Mouse (Mus musculus) hindbrain, embryonic 13.5 days (tissue): Measurements from ENCODE around the gene Wfdc12. TPM values are rescaled to one million over a fixed set of nuclear protein-coding genes. Genes with fewer than 3 reads are reported as not detected.

ENCODE experiments used
- ATAC-seq: fragments of 200-750 bp; cut with Nextera tagmentation; 2 replicates; pipeline ENCODE4 v1.8.0; 2017; ENCODE audit warnings: moderate TSS enrichment; ENCODE audit not compliant: low FRiP score
- H3K27ac ChIP-seq: fragments of 300-500 bp; sonication (generic); 2 replicates; pipeline ENCODE4 v1.5.1; 2015; ENCODE audit warnings: inconsistent platforms, mild to moderate bottlenecking, moderate library complexity
- H3K27me3 ChIP-seq: fragments of 300-500 bp; sonication (generic); 2 replicates; pipeline ENCODE4 v1.6.1; 2015; ENCODE audit warnings: mild to moderate bottlenecking, inconsistent platforms
- H3K36me3 ChIP-seq: fragments of 300-500 bp; sonication (generic); 2 replicates; pipeline ENCODE4 v1.6.1; 2015; ENCODE audit warnings: mild to moderate bottlenecking, inconsistent platforms
- H3K4me1 ChIP-seq: fragments of 300-500 bp; sonication (generic); replicated peaks from 2 replicates; pipeline ENCODE4 v1.6.1; 2015; ENCODE audit warnings: inconsistent platforms
- H3K4me2 ChIP-seq: fragments of 300-500 bp; sonication (generic); 2 replicates; pipeline ENCODE4 v1.6.1; 2015; ENCODE audit warnings: inconsistent platforms, mild to moderate bottlenecking, moderate library complexity
- H3K4me3 ChIP-seq: fragments of 300-500 bp; sonication (generic); 2 replicates; pipeline ENCODE4 v1.5.1; 2015; ENCODE audit warnings: mild to moderate bottlenecking, inconsistent platforms
- H3K9ac ChIP-seq: fragments of 300-500 bp; sonication (generic); 2 replicates; pipeline ENCODE4 v1.6.1; 2015; ENCODE audit warnings: mild to moderate bottlenecking, inconsistent platforms
- H3K9me3 ChIP-seq: fragments of 300-500 bp; sonication (generic); 2 replicates; pipeline ENCODE4 v1.6.1; 2016; ENCODE audit warnings: inconsistent platforms
- WGBS: fragments of 180-500 bp; shearing (Covaris S2); methylation state at CpG from one replicate; pipeline ENCODE4 v1.1.7; 2015; 5-methylcytosine and 5-hydroxymethylcytosine counted together
- polyA plus RNA-seq: library from polyadenylated mRNA; unstranded; fragments of >200 nt; fragmentation: Nextera tagmentation; extraction: Ambion mirVana; gene quantifications from 2 replicates; pipeline ENCODE4 v1.2.1, GENCODE M21; 2015

Gene Wfdc12
- polyA plus RNA-seq, 1 experiment from 2014 or later: not detected

DNA sequence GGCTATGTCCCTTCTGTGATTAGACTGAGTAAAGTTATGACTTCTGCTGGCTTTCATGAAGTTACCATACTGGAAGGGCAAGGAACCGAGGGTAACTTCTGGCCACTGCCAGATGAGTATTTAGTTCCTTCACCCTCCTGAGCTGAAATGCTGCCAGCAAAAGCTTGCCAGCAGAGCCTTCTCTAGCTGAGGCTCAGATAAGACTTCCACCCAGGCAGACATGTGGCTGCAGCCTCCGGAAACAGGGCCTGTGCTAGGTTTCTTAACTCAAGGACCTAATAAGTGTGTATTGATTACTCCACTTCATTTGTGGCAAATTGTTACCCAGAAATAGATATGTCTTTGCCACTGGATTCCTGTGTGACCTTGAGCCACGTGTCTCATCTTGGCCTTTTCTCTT is 17.0 kb downstream of the Wfdc12 start:
- no peak overlapping the region for H3K9ac ChIP-seq
- no peak overlapping the region for H3K27ac ChIP-seq
- H3K27me3 ChIP-seq: peaks cover 62% of the 10 kb centered on the region
- peaks cover 19% of the 10 kb centered on the region for H3K4me1 ChIP-seq
- no peaks in the 10 kb centered on the region for H3K36me3 ChIP-seq
- no peak overlapping the region for H3K4me2 ChIP-seq
- no peaks in the 10 kb centered on the region for H3K9me3 ChIP-seq
- no peak overlapping the region for H3K4me3 ChIP-seq
- ATAC-seq: no peak
- WGBS: 71% methylated on average over 3 of the region's 3 CpGs

DNA sequence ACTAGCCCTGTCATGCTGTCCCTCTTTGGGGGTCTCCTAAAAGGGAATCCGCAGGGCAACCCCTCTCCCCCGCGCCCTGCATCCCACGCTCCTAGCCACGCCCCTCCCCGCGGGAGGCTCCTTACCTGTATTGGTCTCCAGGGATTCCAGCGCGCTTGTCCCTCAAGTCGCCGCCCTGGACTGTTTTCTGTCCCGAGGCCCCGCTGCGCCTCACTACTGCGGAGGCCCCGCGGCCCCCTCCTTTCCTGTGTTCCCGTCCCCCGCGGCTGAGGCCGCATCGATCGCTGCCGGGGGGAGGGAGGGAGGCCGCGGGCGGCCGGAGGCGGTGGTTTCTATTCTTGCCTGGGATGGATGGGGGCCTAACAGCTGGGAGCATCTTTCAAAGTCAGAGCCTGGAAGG is 19.5 kb downstream of the Wfdc12 start, which contains the start of gene Kcns1:
TSS of gene Kcns1 (minus strand) at position 212 of the 400 bp plus-strand sequence.
- WGBS: under 1% methylated on average over 27 of the region's 29 CpGs
- no peak for ATAC-seq
- H3K4me2 ChIP-seq: peak within 1 kb of the TSS; percentile 66

DNA sequence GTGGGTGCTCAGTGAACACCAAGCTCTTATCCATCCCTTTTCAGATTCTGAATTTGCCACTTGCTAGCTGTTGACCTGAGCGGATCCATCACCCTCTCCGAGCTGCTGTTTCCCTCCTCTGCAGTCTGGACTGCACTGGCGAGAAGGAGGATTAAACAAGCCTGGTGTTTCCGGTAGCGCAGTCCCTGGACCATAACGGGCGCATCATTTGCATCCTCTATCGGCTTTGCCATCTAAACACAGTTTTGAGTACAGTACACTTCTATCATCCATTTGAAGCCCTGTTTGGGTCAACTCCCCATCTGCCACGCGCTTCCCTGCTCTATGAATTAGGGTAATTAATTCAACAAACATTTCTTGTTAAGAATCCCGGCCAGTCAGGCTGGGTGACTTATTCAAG is 20.1 kb downstream of the Wfdc12 start:
- WGBS: 3% methylated on average over 11 of the region's 11 CpGs
- H3K9ac ChIP-seq: 0 out of 2 replicates have a peak overlapping the region, but pooled peaks have one; percentile 67
- no peak for ATAC-seq

More for the DNA sequence above, 19.5 kb downstream of the Wfdc12 start, which contains the start of gene Kcns1:
- Histone ChIP-seq H3K9ac (peak within 1 kb of the TSS; percentile 67), H3K4me1 (peaks cover 29% of the 10 kb centered on the region), H3K27ac (no peak within 1 kb of the TSS), H3K4me3 (peak within 1 kb of the TSS; percentile 38), H3K36me3 (no peaks in the 10 kb centered on the region), H3K9me3 (no peaks in the 10 kb centered on the region), H3K27me3 (peaks cover 87% of the 10 kb centered on the region)

DNA sequence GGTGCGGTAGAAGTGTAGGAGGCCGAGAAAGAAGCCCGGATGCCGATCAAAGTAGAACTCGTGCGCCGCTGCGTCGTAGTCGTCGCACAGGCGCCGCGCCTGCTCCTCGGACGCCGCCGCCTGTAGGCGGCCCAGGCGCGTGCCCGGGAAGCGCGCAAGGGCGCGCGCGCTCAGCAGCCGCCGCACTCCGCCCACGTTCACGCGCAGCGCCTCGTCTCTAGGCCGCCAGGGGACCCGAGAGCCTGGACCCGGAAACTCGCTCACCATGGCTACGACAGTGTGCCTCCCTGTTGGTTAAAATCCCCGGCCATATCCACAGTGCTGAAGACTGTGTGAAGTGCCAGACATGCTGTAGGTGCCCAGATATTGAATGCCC is 21.8 kb downstream of the Wfdc12 start:
- H3K4me1 ChIP-seq: peaks cover 29% of the 10 kb centered on the region
- H3K9ac ChIP-seq: peak overlapping the region; percentile 60; the same call in 1 of the 2 replicates
- peak overlapping the region; percentile 65 for H3K4me2 ChIP-seq
- H3K9me3 ChIP-seq: no peaks in the 10 kb centered on the region
- peak overlapping the region; percentile 42 for H3K4me3 ChIP-seq
- H3K27me3 ChIP-seq: peaks cover 86% of the 10 kb centered on the region
- 0 out of 2 replicates have a peak, but pooled peaks have one; percentile 36 for ATAC-seq
- no peak overlapping the region for H3K27ac ChIP-seq
- H3K36me3 ChIP-seq: no peaks in the 10 kb centered on the region
- WGBS: 13% methylated on average over 42 of the region's 42 CpGs

More for the DNA sequence above, 20.1 kb downstream of the Wfdc12 start:
- H3K27me3 ChIP-seq: peaks cover 90% of the 10 kb centered on the region
- H3K27ac ChIP-seq: no peak overlapping the region
- H3K4me1 ChIP-seq: peaks cover 29% of the 10 kb centered on the region
- H3K9me3 ChIP-seq: no peaks in the 10 kb centered on the region
- H3K4me3 ChIP-seq: peak overlapping the region; percentile 38
- H3K4me2 ChIP-seq: peak overlapping the region; percentile 66
- H3K36me3 ChIP-seq: no peaks in the 10 kb centered on the region

DNA sequence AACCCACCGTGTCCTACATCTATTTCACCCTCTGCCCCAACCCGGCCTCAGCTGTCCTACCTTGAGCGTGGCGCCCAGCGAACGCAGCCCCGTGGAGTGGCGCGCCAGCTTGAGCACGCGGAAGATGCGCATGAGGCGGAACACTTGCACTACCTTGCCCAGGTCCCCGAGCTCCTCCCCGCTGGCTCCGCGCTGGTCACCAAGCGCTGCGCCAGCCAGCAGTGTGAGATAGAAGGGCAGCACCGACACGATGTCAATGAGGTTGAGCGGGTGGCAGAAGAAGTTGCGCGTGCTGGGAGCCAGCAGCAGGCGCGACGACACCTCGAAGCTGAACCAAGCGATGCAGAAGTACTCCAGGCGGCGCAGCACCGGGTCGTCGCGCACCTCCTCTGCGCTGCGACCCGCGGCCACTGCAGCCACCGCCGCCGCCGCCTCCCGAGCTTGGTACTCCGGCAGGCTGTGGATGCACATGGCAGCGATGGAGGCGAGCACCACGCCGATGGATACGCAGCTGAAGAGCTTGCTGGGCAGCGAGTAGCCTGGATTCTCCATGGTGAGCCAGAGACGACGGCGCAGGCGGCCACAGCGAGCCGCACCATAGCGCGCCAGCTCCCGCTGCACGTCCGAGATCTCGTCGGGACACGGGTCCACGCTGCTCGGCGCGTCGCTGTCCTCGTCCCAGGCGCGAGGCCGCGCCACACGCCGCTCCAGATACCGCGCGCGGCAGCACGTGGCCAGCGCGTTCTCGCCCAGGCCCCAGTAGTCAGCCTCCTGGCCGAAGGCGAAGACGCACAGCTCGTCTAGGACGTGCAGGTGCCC is 22.4 kb downstream of the Wfdc12 start:
- peak; percentile 59 for ATAC-seq
- Histone ChIP-seq H3K36me3 (no peaks in the 10 kb centered on the region), H3K9ac (peak overlapping the region; percentile 60), H3K4me3 (peak overlapping the region; percentile 42), H3K9me3 (no peaks in the 10 kb centered on the region), H3K4me1 (peaks cover 29% of the 10 kb centered on the region), H3K27ac (no peak overlapping the region), H3K4me2 (peak overlapping the region; percentile 65), H3K27me3 (peaks cover 80% of the 10 kb centered on the region)
- 12% methylated on average over 90 of the region's 90 CpGs for WGBS

DNA sequence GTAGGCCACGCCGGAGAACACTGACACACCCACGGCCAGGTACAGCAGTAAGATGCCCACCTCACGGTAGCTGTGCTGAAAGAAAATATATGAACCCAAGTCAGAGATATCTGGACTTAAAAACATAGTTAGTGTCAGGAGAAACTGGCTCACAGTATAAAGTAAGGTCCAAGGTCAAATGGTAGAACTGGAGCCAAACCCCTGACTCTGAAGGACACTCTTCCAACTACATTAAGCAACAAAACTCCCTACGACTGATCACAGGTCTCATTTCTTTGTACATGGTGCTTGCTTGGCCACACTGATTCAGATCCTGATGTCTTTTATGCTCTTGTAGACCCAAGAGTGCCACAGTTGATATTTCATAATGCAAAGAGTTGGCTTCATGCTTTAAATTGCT is 25.5 kb downstream of the Wfdc12 start:
- H3K27me3 ChIP-seq: peaks cover 53% of the 10 kb centered on the region
- no peak overlapping the region for H3K4me2 ChIP-seq
- peaks cover 15% of the 10 kb centered on the region for H3K4me1 ChIP-seq
- no peak overlapping the region for H3K4me3 ChIP-seq
- 96% methylated on average over 5 of the region's 5 CpGs for WGBS
- H3K9ac ChIP-seq: no peak overlapping the region
- ATAC-seq: no peak
- no peaks in the 10 kb centered on the region for H3K36me3 ChIP-seq
- no peaks in the 10 kb centered on the region for H3K9me3 ChIP-seq
- no peak overlapping the region for H3K27ac ChIP-seq

DNA sequence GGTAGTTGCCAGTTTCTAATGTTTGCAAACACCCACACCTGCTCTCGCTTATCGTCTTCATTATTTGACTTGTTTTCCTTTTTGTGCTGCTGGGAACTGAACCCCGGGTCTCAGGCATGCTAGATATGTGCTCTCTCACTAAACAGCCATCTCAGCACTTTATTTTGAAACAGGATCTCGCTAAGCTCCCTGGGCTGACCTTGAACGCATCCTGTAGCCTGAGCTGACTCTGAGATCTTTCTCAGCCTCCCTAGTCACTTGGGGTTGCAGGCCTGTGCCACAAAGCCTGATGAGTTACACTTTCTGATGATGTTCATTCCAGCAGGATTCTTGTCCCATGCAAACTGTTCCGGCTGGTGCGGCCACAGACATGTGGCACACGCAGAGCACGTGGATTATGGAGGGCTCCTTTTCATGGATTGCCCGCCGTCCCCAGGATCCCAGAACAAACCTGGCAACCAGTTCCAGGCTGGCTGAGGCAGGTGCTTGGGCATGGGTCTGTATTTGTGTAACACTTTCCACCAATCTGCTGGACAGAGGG is 28.8 kb downstream of the Wfdc12 start:
- Histone ChIP-seq H3K27ac (no peak overlapping the region), H3K9ac (no peak overlapping the region), H3K4me2 (no peak overlapping the region), H3K27me3 (peaks cover 19% of the 10 kb centered on the region), H3K36me3 (peaks cover 11% of the 10 kb centered on the region), H3K4me3 (no peak overlapping the region), H3K9me3 (no peaks in the 10 kb centered on the region), H3K4me1 (no peaks in the 10 kb centered on the region)
- no peak for ATAC-seq
- 87% methylated on average over 11 of the region's 11 CpGs for WGBS

DNA sequence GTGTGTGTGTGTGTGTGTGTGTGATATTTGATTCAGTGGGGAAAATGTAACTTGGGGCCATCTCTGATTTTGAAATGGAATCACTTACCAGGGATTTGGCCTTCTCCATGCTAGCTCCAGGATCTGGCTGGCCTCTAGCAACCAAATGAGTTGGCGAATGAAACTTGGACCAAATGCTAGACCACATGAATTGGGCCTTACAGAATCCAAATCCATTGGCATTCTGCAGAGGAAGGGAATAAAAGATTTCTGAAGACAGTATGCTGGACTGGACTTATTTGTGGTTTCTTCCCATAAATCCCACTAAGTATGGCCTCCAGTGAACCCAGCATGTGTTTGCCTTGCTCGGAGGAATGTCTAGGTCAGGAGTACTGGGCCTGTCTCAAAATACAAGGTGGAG is 31.6 kb downstream of the Wfdc12 start:
- H3K4me3 ChIP-seq: no peak overlapping the region
- peaks cover 31% of the 10 kb centered on the region for H3K36me3 ChIP-seq
- no peaks in the 10 kb centered on the region for H3K27me3 ChIP-seq
- no peak overlapping the region for H3K9ac ChIP-seq
- H3K27ac ChIP-seq: no peak overlapping the region
- 95% methylated on average over 2 of the region's 2 CpGs for WGBS
- ATAC-seq: no peak
- no peak overlapping the region for H3K4me2 ChIP-seq
- no peaks in the 10 kb centered on the region for H3K9me3 ChIP-seq
- no peaks in the 10 kb centered on the region for H3K4me1 ChIP-seq

DNA sequence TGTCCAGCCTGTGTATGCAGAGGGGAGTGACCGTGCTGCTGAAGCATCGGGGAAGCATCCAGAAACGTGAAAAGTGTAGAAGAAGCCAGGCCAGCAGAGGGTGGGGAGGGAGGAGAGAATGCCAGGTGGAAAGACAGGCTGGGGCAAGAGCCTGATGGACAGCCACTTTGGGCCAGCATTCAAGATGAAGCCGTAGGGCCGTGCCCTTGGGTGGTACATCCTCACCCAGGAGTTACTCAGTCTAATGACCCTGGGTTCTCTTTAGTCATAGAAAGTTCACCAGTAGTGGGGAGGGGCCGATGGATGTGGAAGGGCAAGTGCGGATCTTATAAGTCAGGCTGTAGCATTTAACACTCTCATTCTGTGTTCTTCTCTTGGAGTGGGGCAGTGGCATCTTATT is 34.2 kb downstream of the Wfdc12 start:
- Histone ChIP-seq H3K4me3 (no peak overlapping the region), H3K27me3 (no peaks in the 10 kb centered on the region), H3K36me3 (peaks cover 55% of the 10 kb centered on the region), H3K4me1 (no peaks in the 10 kb centered on the region; the same call in 1 of the 2 replicates), H3K9ac (no peak overlapping the region), H3K27ac (no peak overlapping the region), H3K4me2 (no peak overlapping the region), H3K9me3 (no peaks in the 10 kb centered on the region)
- WGBS: 84% methylated on average over 7 of the region's 7 CpGs
- ATAC-seq: no peak

DNA sequence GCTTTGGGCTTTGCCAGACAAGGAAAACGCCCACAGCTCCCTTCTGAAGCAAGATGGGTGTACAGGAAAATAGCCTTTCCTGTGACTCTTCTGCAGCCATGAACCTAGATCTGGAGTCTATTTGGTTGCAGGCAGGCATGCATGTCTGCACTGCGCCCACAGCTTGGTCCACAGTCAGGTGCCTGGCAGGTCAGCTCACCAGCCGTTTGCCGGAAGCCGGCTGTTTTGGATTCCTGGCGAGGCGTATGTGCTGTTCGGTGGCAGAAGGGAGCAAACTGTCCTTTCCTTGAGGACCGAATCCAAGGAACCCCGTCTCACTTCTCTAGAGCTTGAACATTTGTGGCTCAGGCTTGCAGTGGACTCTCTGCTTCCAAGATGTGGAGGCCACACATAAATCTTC is 36.4 kb downstream of the Wfdc12 start:
- H3K4me2 ChIP-seq: no peak overlapping the region
- no peaks in the 10 kb centered on the region for H3K9me3 ChIP-seq
- no peak overlapping the region for H3K9ac ChIP-seq
- peaks cover 55% of the 10 kb centered on the region for H3K36me3 ChIP-seq
- H3K27ac ChIP-seq: no peak overlapping the region
- 94% methylated on average over 10 of the region's 10 CpGs for WGBS
- H3K4me1 ChIP-seq: peaks cover 20% of the 10 kb centered on the region
- no peaks in the 10 kb centered on the region for H3K27me3 ChIP-seq
- H3K4me3 ChIP-seq: no peak overlapping the region
- ATAC-seq: no peak

DNA sequence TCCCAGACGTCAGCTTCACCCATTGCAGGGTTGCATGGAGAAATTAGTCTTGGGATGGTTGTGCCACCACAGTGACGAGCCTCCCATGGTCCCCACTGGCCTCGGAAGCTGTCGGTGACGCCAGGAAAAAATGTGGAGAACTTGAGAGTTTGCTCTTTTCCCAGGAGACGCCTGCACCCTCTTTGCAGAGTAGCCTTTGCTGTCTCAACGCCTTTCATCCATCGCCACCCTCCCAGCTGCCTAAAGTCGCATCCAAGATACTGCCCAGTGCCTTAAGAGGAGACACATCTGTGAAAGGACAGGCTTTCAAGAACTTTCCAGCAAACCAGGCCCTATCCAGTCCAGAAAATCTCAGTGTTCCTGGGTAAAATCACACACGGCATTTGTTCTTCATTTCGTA is 38.1 kb downstream of the Wfdc12 start:
- no peak for ATAC-seq
- Histone ChIP-seq H3K27ac (no peak overlapping the region), H3K27me3 (no peaks in the 10 kb centered on the region), H3K4me1 (peaks cover 22% of the 10 kb centered on the region), H3K4me3 (no peak overlapping the region), H3K9me3 (no peaks in the 10 kb centered on the region), H3K36me3 (peaks cover 51% of the 10 kb centered on the region), H3K9ac (no peak overlapping the region), H3K4me2 (no peak overlapping the region)
- WGBS: 93% methylated on average over 11 of the region's 11 CpGs

DNA sequence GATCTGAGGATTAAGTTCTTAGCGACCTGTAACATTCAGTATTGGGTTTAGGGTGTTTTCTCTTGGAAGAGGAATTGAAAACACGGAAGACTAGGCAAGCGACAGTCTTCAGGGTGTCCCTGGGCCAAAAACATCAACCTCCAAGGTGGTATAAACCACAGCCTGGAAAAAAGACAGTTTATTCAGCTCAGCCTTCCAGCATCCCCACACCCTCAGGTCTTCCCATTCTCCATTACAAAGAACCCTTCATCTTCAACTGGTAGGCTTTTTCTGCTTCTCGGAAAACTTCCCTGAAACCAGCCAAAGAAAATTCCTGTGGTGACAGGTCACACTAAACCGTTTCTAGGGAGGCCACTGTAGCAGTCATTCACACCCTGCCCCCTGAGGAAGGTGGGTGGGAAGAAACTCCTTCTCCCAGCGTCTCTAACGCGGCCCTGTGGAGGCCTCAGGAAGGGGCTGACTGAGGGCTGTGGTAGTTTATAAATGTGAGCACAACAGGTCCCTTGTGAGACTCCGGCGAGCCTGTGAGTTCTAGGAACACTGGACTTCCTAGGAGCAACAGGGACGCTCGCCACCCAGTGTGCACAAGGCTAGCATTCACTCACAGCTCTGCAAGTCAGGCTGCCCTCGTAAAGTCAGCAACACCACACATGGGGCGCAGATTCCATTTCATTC is 40.2 kb downstream of the Wfdc12 start:
- Histone ChIP-seq H3K4me1 (peaks cover 22% of the 10 kb centered on the region), H3K4me3 (no peak overlapping the region), H3K36me3 (peaks cover 39% of the 10 kb centered on the region), H3K4me2 (no peak overlapping the region), H3K27ac (peak overlapping the region; percentile 66), H3K9ac (no peak overlapping the region), H3K27me3 (no peaks in the 10 kb centered on the region), H3K9me3 (no peaks in the 10 kb centered on the region)
- ATAC-seq: no peak
- WGBS: 44% methylated on average over 14 of the region's 14 CpGs
